Mouse (Mus musculus): ENCODE measurements around the gene Runx2.

GRCm38 (mm10) chr17:44490164-44490794 is 324.3 kb downstream of the Runx2 start:
- TF ChIP-seq CTCF (IDR thresholded peaks at IDR 0.05; ENCODE audit: borderline replicate concordance, insufficient read depth, low read length) (no peak), POLR2A (IDR thresholded peaks at IDR 0.05; ENCODE audit: low read depth, low read length) (no peak)

All from embryonic fibroblast, embryonic 13.5 days (primary cell).